Mouse (Mus musculus) intestine, embryonic 15.5 days (tissue): ENCODE data around the gene Cdc42se1. TPM values are rescaled to one million over a fixed set of nuclear protein-coding genes. Genes with fewer than 3 reads are reported as not detected.
"Not testable (repeated sequence)": the region's sequence is repeated elsewhere in the genome, so short reads cannot be mapped to it uniquely, and the experiment has no call there.

ENCODE experiments used
- ATAC-seq: fragments of 200-750 bp; cut with Nextera tagmentation; 2 replicates; pipeline ENCODE4 v1.8.0; 2017; ENCODE audit warnings: moderate TSS enrichment, moderate library complexity
- H3K27ac ChIP-seq: fragments of 300-500 bp; sonication (generic); 2 replicates; pipeline ENCODE4 v1.5.1; 2015; ENCODE audit warnings: mild to moderate bottlenecking, inconsistent platforms
- H3K27me3 ChIP-seq: fragments of 300-500 bp; sonication (generic); replicated peaks from 2 replicates; pipeline ENCODE4 v1.6.1; 2015; ENCODE audit warnings: inconsistent platforms
- H3K36me3 ChIP-seq: fragments of 300-500 bp; sonication (generic); 2 replicates; pipeline ENCODE4 v1.6.1; 2015; ENCODE audit warnings: inconsistent platforms
- H3K4me1 ChIP-seq: fragments of 300-500 bp; sonication (generic); replicated peaks from 2 replicates; pipeline ENCODE4 v1.6.1; 2015; ENCODE audit warnings: inconsistent platforms
- H3K4me2 ChIP-seq: fragments of 300-500 bp; sonication (generic); replicated peaks from 2 replicates; pipeline ENCODE4 v1.6.1; 2015; ENCODE audit warnings: mild to moderate bottlenecking, inconsistent platforms
- H3K4me3 ChIP-seq: fragments of 300-500 bp; sonication (generic); replicated peaks from 2 replicates; pipeline ENCODE4 v1.5.1; 2015; ENCODE audit warnings: inconsistent platforms
- H3K9ac ChIP-seq: fragments of 300-500 bp; sonication (generic); 2 replicates; pipeline ENCODE4 v1.6.1; 2015; ENCODE audit warnings: inconsistent platforms
- H3K9me3 ChIP-seq: fragments of 300-500 bp; sonication (generic); 2 replicates; pipeline ENCODE4 v1.6.1; 2016; ENCODE audit warnings: inconsistent platforms
- WGBS: fragments of 180-500 bp; shearing (Covaris S2); methylation state at CpG from one replicate; pipeline ENCODE4 v1.1.7; 2015; 5-methylcytosine and 5-hydroxymethylcytosine counted together
- polyA plus RNA-seq: library from polyadenylated mRNA; unstranded; fragments of >200 nt; fragmentation: Nextera tagmentation; extraction: Ambion mirVana; gene quantifications from 2 replicates; pipeline ENCODE4 v1.2.1, GENCODE M21; 2015

Gene Cdc42se1
- polyA plus RNA-seq, 1 experiment from 2014 or later: 74.3 TPM

DNA sequence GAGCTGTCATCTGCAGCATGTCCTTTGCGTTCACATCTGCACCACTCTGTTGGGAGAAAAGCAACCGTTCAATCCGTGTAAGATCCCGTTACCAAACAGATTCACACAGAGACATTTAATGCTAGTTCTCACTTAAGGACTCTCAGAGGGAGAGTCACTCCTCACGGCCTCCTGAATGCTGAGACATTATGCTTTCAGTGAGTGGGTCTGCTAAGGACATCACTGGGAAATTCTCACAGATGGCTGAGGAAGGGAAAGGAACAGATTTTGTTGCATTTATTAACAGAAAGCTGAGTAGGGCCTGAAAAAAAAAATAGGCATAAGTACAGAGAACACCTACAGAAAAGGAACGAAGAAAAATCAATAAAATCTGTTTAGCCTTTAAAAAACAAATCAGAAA, 24.7 kb upstream of the Cdc42se1 start:
- no peak overlapping the region for H3K9ac ChIP-seq
- 94% methylated on average over 6 of the region's 6 CpGs for WGBS
- no peak overlapping the region for H3K4me3 ChIP-seq

DNA sequence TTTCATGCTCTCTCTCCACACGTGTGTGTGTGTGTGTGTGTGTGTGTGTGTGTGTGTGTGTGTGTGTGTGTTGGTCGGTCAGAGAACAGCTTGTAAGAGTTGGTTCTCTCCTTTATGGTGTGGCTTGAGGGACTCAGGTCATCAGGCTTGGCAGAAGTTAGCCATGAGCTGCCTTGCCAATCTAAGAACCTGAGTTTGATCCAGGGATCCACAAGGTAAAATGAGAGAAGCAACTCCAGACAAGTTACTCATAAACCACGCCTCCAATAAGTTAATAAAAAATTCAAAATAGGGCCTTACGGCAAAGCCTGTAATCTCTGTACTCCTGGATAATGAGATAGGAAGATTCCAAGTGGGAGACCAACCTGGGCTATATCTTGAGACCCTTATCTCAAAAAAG, 20.2 kb upstream of the Cdc42se1 start:
- ATAC-seq: no peak
- no peak overlapping the region for H3K9ac ChIP-seq
- H3K36me3 ChIP-seq: peaks cover 22% of the 10 kb centered on the region
- no peaks in the 10 kb centered on the region for H3K27me3 ChIP-seq
- WGBS: 86% methylated on average over 3 of the region's 4 CpGs
- no peak overlapping the region for H3K27ac ChIP-seq
- no peak overlapping the region for H3K4me3 ChIP-seq
- no peaks in the 10 kb centered on the region for H3K4me1 ChIP-seq
- H3K4me2 ChIP-seq: no peak overlapping the region
- H3K9me3 ChIP-seq: no peaks in the 10 kb centered on the region

More for the DNA sequence above, 24.7 kb upstream of the Cdc42se1 start:
- Histone ChIP-seq H3K36me3 (peaks cover 52% of the 10 kb centered on the region), H3K27ac (no peak overlapping the region), H3K4me1 (no peaks in the 10 kb centered on the region), H3K27me3 (no peaks in the 10 kb centered on the region), H3K4me2 (no peak overlapping the region), H3K9me3 (no peaks in the 10 kb centered on the region)
- no peak for ATAC-seq

DNA sequence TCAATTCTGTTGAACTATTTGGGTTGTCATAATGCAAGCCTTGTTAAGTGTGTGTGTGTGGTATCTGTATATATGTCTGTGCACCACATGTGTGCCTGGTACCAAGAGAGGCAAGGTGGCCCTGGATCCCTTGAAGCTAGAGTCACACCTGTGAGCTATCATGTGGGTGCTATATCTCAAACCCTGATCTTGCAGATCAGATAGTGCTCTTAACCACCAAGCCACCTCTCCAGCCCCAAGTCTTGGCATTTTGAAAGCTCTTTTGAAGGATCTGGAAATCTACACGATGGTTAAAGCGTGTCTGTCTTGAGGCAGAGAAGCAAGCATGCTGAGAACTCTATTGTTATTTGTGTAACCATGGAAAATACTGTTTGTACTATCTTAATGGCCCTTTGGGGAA, 17.9 kb upstream of the Cdc42se1 start:
- no peak for ATAC-seq
- peaks cover 11% of the 10 kb centered on the region; the same call in 1 of the 2 replicates for H3K36me3 ChIP-seq

DNA sequence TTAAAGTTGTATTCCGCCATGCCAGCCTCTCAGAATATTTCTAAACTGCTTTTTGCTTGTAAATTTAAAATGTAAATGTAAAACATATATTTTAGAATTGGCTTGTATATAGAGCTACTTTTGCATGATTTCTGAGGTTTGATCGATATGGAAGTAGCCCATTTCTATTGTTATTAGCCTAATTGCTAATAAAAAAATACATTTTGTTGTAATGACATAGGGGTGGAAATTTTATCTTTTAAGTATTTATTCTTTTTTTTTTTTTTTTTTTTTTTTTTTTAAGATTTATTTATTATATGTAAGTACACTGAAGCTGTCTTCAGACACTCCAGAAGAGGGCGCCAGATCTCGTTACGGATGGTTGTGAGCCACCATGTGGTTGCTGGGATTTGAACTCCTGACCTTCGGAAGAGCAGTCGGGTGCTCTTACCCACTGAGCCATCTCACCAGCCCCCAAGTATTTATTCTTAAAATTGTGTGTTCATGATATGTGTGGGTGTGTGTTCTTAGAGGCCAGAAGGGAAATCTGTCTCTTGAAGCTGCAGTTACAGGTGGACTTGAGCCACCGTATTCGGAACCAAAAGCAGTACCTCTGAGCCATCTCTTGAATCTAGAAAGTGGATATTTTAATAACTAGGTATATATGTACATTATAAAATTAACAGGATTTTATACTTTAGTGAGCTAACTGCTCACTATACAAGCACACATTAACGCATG, 15.5 kb upstream of the Cdc42se1 start:
- 85% methylated on average over 10 of the region's 10 CpGs for WGBS
- not testable (repeated sequence) for H3K4me3 ChIP-seq, ATAC-seq, H3K4me2 ChIP-seq, H3K27me3 ChIP-seq, H3K9me3 ChIP-seq, H3K27ac ChIP-seq, H3K36me3 ChIP-seq, H3K9ac ChIP-seq, H3K4me1 ChIP-seq

More for the DNA sequence above, 17.9 kb upstream of the Cdc42se1 start:
- no peak overlapping the region for H3K4me2 ChIP-seq
- H3K27ac ChIP-seq: no peak overlapping the region
- H3K4me1 ChIP-seq: no peaks in the 10 kb centered on the region
- no peak overlapping the region for H3K4me3 ChIP-seq
- H3K9me3 ChIP-seq: no peaks in the 10 kb centered on the region
- H3K9ac ChIP-seq: no peak overlapping the region
- 82% methylated on average over 2 of the region's 2 CpGs for WGBS
- no peaks in the 10 kb centered on the region for H3K27me3 ChIP-seq

DNA sequence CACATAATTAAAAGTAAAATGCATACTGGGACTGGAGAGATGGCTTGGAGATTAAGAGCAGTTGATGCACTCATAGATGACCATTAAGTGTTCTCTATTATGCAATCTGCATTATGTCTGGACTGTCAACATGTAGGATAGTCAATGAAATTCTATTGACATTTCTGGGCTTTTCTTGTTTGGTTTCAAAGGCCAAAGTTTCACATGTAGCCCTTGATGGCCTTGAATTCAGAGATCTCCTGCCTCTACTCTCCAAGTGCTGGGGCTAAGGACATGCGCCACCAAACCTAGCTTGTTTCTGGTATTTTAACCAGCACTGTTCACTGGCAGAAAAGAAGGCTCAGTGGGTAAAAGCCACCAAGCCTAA, 14.9 kb upstream of the Cdc42se1 start:
- WGBS: 100% methylated on average over 1 of the region's 1 CpGs
- Histone ChIP-seq H3K27ac (no peak overlapping the region), H3K9me3 (no peaks in the 10 kb centered on the region), H3K4me2 (no peak overlapping the region), H3K27me3 (no peaks in the 10 kb centered on the region), H3K4me1 (peaks cover 11% of the 10 kb centered on the region), H3K4me3 (no peak overlapping the region), H3K36me3 (0 out of 2 replicates have a peak, but pooled peaks cover 2% of the 10 kb centered on the region), H3K9ac (no peak overlapping the region)
- ATAC-seq: no peak

DNA sequence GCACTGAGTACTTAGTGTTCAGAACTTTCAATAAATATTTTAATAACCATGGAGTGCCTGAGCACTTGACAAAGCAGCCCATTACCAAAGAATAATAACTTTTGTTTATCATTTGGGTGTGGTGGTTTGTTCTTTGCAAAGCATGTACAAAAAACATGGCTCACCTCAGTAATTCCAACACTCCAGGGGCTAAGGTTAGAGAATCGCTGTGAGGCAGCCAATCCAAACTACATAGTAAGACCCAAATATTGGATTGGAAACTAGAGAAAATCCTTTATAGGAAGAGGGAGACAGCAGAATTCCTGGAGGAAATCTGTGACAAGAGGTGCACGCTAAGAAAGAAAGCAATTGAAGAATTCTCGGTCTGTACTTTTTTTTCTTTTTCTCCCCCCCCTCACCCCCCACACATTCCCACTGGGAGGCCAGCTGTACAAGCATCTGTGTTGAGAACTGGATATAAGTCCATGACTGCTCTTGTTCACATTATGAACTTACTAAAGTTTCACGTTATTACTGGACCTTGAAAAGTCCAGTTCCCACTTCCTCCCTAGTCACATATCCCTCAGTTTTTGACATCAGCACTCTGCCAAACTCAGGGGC, 11.8 kb upstream of the Cdc42se1 start:
- Histone ChIP-seq H3K27me3 (no peaks in the 10 kb centered on the region), H3K9me3 (no peaks in the 10 kb centered on the region), H3K4me2 (peak overlapping the region; percentile 60), H3K27ac (peak overlapping the region; percentile 100), H3K9ac (peak overlapping the region; percentile 97), H3K36me3 (no peaks in the 10 kb centered on the region), H3K4me3 (peak overlapping the region; percentile 79), H3K4me1 (peaks cover 11% of the 10 kb centered on the region)
- 14% methylated on average over 4 of the region's 4 CpGs for whole genome bisulfite sequencing
- ATAC-seq: peak; percentile 32

DNA sequence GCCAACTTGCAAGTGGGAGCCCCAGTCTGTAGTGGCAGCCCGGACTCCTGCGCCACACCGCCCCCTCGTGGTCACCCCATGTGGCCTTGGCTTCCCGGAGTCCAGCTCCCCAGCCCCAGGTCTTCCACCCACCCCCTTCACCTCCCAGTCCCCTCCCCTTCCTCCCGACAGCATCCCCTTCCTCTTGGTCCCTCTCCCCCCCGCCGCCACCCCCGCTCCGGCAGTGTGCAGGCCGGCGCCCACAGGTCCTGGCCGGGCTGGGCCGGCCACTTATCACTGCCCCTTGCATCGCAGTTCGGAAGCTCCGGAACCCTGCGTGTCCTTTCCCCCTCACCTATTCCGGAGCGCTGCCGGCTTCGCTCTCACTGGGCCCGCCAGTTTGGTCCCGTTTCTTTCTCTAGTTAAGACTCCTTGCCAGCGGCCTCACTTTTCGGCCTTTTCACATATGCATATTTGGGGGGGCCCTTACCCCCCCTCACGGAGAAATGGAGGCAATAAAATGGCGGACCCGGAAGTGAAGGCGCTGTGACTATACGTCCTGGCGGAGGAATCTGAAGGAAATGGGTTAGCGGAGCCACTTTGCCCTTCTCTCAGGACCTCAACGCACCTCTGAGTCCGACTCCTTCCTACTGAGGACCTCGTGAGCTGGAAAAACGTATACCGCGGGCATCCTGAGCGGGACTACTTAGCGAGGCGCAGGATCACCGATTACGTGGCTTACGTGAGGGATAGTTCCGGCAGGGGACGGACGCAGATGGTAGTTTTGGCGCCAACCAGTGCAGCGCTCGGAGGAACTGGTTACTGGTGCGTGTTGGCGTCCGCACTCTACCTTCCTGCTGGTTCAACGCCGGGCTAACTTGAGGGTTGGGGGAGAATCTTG, 11.0 kb upstream of the Cdc42se1 start, which contains the start of gene Gabpb2:
Gene Gabpb2, minus strand, starts transcription at position 662 of the 880 bp plus-strand sequence.
- H3K4me1 ChIP-seq: peaks cover 11% of the 10 kb centered on the region
- H3K9me3 ChIP-seq: no peaks in the 10 kb centered on the region

DNA sequence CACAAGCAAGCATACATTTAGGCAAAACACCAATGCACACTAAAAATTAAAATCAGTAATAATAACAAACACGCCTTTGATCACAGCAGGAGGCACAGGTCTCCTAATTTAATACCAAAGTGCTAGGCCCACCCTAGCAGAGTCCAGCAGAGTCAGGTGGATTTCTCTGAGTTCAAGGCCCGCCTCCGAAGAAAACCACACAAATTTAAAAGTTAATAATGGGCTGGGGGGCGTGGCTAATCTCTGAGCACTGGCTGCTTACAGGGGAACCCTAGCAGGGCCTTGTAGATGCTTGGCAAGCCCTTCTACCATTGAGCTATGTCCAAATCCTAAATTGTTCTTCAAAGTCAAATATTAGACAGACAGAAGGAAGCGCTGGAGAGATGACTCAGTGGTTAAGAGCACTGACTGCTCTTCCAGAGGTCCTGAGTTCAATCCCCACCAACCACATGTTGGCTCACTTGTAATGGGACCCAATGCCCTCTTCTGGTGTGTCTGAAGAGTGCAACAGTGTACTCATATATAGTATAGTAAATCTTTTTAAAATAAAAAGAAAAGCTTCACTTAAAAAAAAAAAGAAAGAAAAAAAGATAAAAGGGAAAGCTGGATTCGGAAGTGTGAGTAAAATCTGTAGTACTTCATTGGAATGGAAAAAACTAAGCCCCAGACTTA, 9.9 kb upstream of the Cdc42se1 start:
- Histone ChIP-seq H3K9me3 (no peaks in the 10 kb centered on the region), H3K4me2 (peak overlapping the region; percentile 60), H3K27ac (peak overlapping the region; percentile 100), H3K27me3 (no peaks in the 10 kb centered on the region), H3K9ac (no peak overlapping the region), H3K4me3 (peak overlapping the region; percentile 79), H3K4me1 (peaks cover 11% of the 10 kb centered on the region), H3K36me3 (0 out of 2 replicates have a peak, but pooled peaks cover 3% of the 10 kb centered on the region)
- 78% methylated on average over 6 of the region's 6 CpGs for WGBS
- no peak for ATAC-seq

More for the DNA sequence above, 11.0 kb upstream of the Cdc42se1 start, which contains the start of gene Gabpb2:
- H3K9ac ChIP-seq: peak within 1 kb of the TSS; percentile 97
- H3K36me3 ChIP-seq: no peaks in the 10 kb centered on the region
- under 1% methylated on average over 53 of the region's 56 CpGs for WGBS
- H3K4me2 ChIP-seq: peak within 1 kb of the TSS; percentile 60
- H3K27ac ChIP-seq: peak within 1 kb of the TSS; percentile 100
- peak within 1 kb of the TSS; percentile 79 for H3K4me3 ChIP-seq
- no peaks in the 10 kb centered on the region for H3K27me3 ChIP-seq
- peak; percentile 90 for ATAC-seq

DNA sequence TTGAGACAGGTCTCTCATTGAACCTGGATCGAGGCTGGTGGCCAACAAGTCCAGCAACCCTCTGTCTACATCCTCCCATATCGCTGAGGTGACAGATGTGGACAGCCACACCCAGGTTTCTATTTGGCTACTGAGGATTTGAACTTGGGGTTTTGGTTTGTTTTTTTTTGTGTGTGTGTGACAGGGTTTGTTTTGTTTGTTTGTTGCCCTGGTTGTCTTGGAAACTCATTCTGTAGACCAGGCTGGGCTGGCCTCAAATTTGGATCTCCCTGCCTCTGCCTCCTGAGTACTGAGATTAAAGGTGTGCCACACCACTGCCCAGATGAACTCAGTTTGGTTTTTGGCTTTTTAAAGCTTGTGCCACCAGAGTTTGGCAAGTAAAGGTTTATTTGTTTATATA, 5.5 kb upstream of the Cdc42se1 start:
- Histone ChIP-seq H3K27me3 (no peaks in the 10 kb centered on the region), H3K9ac (no peak overlapping the region), H3K27ac (no peak overlapping the region), H3K4me1 (peaks cover 5% of the 10 kb centered on the region; the same call in 1 of the 2 replicates), H3K9me3 (no peaks in the 10 kb centered on the region), H3K4me2 (no peak overlapping the region), H3K36me3 (peaks cover 9% of the 10 kb centered on the region; the same call in 1 of the 2 replicates), H3K4me3 (no peak overlapping the region)
- WGBS: 93% methylated on average over 2 of the region's 2 CpGs
- no peak for ATAC-seq

DNA sequence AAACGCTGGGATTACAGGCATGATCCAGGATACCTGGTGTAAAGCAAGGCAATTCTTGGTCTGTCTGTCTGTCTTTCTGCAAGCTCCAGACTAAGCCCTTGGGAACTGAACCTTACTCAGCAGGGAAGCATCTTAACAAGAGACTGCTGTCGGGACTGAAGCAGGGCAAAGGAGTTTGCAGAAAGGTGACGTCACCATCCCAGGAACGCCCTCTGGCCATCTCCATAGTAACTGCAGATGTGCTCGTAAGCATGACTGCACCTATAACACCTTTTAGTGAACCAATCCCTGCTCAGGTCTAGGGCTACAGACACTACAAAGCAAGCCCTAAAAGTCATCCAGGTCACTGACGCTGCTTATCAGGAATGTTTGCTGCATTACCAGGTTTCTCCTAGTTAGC, 4.2 kb upstream of the Cdc42se1 start:
- Histone ChIP-seq H3K9ac (no peak overlapping the region), H3K4me2 (no peak overlapping the region), H3K4me3 (no peak overlapping the region), H3K4me1 (no peaks in the 10 kb centered on the region; the same call in 1 of the 2 replicates), H3K9me3 (no peaks in the 10 kb centered on the region), H3K27me3 (no peaks in the 10 kb centered on the region), H3K27ac (no peak overlapping the region), H3K36me3 (peaks cover 9% of the 10 kb centered on the region; the same call in 1 of the 2 replicates)
- ATAC-seq: no peak
- 26% methylated on average over 6 of the region's 6 CpGs for WGBS

DNA sequence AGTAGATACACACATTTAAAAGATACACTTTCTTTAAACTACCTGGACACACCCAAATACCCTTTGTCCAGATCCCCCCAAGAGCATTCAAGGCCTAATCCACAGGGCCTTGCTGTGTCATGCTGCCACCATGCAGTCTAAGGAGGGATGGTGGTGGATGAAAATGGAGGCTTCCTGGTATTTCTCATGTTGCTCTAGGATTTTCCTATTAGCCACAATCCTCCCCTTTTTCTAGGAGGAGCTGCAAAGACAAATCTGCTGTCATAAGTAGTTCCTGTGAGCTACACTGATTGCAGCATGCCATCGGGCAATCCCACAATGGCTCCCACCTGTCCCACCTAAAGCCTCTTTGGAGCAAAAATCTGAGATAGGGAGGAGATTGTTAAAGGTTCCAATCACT, 1.3 kb upstream of the Cdc42se1 start:
- peak overlapping the region; percentile 86 for H3K4me2 ChIP-seq
- H3K9me3 ChIP-seq: no peaks in the 10 kb centered on the region
- H3K27ac ChIP-seq: no peak overlapping the region
- ATAC-seq: no peak
- peak overlapping the region; percentile 24; the same call in 1 of the 2 replicates for H3K9ac ChIP-seq
- 14% methylated on average over 1 of the region's 1 CpGs for WGBS
- no peaks in the 10 kb centered on the region for H3K27me3 ChIP-seq
- H3K4me1 ChIP-seq: peaks cover 14% of the 10 kb centered on the region
- peak overlapping the region; percentile 87 for H3K4me3 ChIP-seq
- peaks cover 16% of the 10 kb centered on the region; the same call in 1 of the 2 replicates for H3K36me3 ChIP-seq
